26 mouse cellular contexts compared by ENCODE assay signal in the genomic region with DNA sequence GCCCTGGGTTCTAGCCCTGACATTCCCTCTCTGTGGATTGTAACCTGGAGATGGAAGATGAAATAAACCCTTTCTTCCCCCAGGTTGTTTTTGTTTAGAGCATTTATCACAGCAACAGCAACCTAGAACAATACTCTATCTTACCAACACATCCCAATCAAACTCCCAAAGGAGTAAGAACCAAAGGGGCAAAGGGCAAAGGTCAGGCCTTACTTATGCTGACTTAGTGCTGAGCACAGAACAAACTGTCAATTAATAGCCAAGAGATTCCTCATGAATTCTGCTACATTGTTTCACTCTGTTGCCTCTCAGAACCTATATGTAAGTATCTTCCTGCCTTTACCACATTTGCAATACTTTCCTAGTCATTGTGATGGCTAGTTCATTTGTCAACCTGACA.
DNase-seq lines count a peak whose midpoint lies in the region; ATAC-seq lines count a peak whose summit lies in the region.
"Had no signal": no experiment of that assay in that cellular context is flagged by ENCODE, and none has a peak within 500 bp of the region (broad histone marks: within the 10 kb centered on the region; RNA-seq: fewer than 3 reads in every experiment).

No protein-coding gene starts in this region.

- peaks cover 4% of the 10 kb centered on the region; the same call in 1 of the 2 replicates for H3K36me3 ChIP-seq in kidney, embryonic 16.5 days (ENCODE audit: insufficient read depth, low read length)
- no peaks in the 10 kb centered on the region for H3K36me3 ChIP-seq in midbrain, embryonic 11.5 days (ENCODE audit: control insufficient read depth, insufficient read depth, low read length)
- H3K36me3 ChIP-seq in midbrain, embryonic 10.5 days: peaks cover 4% of the 10 kb centered on the region; the same call in 1 of the 2 replicates

- H3K9ac ChIP-seq in kidney, embryonic 16.5 days (replicated peaks; ENCODE audit: low read length): no peak overlapping the region
- H3K9ac ChIP-seq in midbrain, embryonic 11.5 days (ENCODE audit: low read length): no peak overlapping the region
- H3K9ac ChIP-seq: forebrain, embryonic 13.5 days; heart, embryonic 15.5 days; hindbrain, embryonic 13.5 days had no signal

- peak; percentile 72 for DNase-seq in kidney, adult 11 months
- DNase-seq in midbrain, embryonic 11.5 days (ENCODE audit: low spot score, missing footprints): peak; percentile 67
- DNase-seq in midbrain, embryonic 10.5 days (ENCODE audit: low spot score): no peak
- DNase-seq in kidney, postnatal 14 days: peak; percentile 60
- peak; percentile 41 for DNase-seq in yolk sac, embryonic 10.5 days (ENCODE audit: low spot score)
- no peak for DNase-seq in ovary, postnatal 36 days (ENCODE audit: low spot score)
- DNase-seq in thymus, postnatal 25 days: no peak
- DNase-seq: adrenal gland, adult 8-10 months; adrenal gland, postnatal 25 days; cerebellum, adult 11-12 months; cerebellum, adult 9-10 months; cerebellum, postnatal 14 days; gastrocnemius, adult 2 months; gastrocnemius, postnatal 14 days; heart, adult 11 months; heart, postnatal 10 days; heart, postnatal 36 days had no signal

- no peak overlapping the region for H3K27ac ChIP-seq in kidney, embryonic 16.5 days (ENCODE audit: low read length)
- H3K27ac ChIP-seq in midbrain, embryonic 11.5 days (ENCODE audit: low read depth, low read length): no peak overlapping the region
- no peak overlapping the region for H3K27ac ChIP-seq in midbrain, embryonic 10.5 days (replicated peaks)
- H3K27ac ChIP-seq: forebrain, embryonic 10.5 days; forebrain, embryonic 13.5 days; gastrocnemius, adult 2 months; heart, embryonic 15.5 days; hindbrain, embryonic 10.5 days; hindbrain, embryonic 13.5 days had no signal

- H3K4me1 ChIP-seq in kidney, embryonic 16.5 days (ENCODE audit: insufficient read depth, low read length): no peaks in the 10 kb centered on the region
- no peaks in the 10 kb centered on the region for H3K4me1 ChIP-seq in midbrain, embryonic 11.5 days (ENCODE audit: control insufficient read depth, insufficient read depth, low read length)
- H3K4me1 ChIP-seq in midbrain, embryonic 10.5 days: no peaks in the 10 kb centered on the region
- H3K4me1 ChIP-seq: heart, embryonic 15.5 days; hindbrain, embryonic 10.5 days; hindbrain, embryonic 13.5 days had no signal

- no peak overlapping the region for H3K4me3 ChIP-seq in kidney, embryonic 16.5 days (ENCODE audit: low read length)
- no peak overlapping the region for H3K4me3 ChIP-seq in midbrain, embryonic 11.5 days (ENCODE audit: low read depth, low read length)
- H3K4me3 ChIP-seq in midbrain, embryonic 10.5 days: no peak overlapping the region
- H3K4me3 ChIP-seq: forebrain, embryonic 10.5 days; forebrain, embryonic 13.5 days; gastrocnemius, adult 2 months; heart, embryonic 15.5 days; hindbrain, embryonic 10.5 days; hindbrain, embryonic 13.5 days had no signal

- no peaks in the 10 kb centered on the region for H3K27me3 ChIP-seq in kidney, embryonic 16.5 days (ENCODE audit: insufficient read depth, low read length)
- H3K27me3 ChIP-seq in midbrain, embryonic 11.5 days (ENCODE audit: control insufficient read depth, insufficient read depth, low read length): no peaks in the 10 kb centered on the region
- no peaks in the 10 kb centered on the region for H3K27me3 ChIP-seq in midbrain, embryonic 10.5 days (ENCODE audit: low read depth, poor library complexity, severe bottlenecking)
- H3K27me3 ChIP-seq: forebrain, embryonic 13.5 days; heart, embryonic 15.5 days; hindbrain, embryonic 13.5 days had no signal

- ATAC-seq in kidney, embryonic 16.5 days (ENCODE audit: low FRiP score, low TSS enrichment): no peak
- no peak for ATAC-seq in midbrain, embryonic 11.5 days (ENCODE audit: low FRiP score)
- ATAC-seq: activated CD4-positive, CD25-positive, alpha-beta regulatory T cell, adult 4 months; forebrain, embryonic 13.5 days; forebrain, embryonic 16.5 days had no signal

- H3K4me2 ChIP-seq in kidney, embryonic 16.5 days (replicated peaks; ENCODE audit: low read depth, low read length): no peak overlapping the region
- no peak overlapping the region for H3K4me2 ChIP-seq in midbrain, embryonic 11.5 days
- H3K4me2 ChIP-seq: forebrain, embryonic 13.5 days; heart, embryonic 11.5 days; heart, embryonic 15.5 days; hindbrain, embryonic 13.5 days had no signal

- H3K9me3 ChIP-seq in kidney, embryonic 16.5 days (ENCODE audit: low read length): no peaks in the 10 kb centered on the region
- H3K9me3 ChIP-seq in midbrain, embryonic 11.5 days (ENCODE audit: control insufficient read depth, low read length): no peaks in the 10 kb centered on the region
- H3K9me3 ChIP-seq in midbrain, embryonic 10.5 days (replicated peaks): no peaks in the 10 kb centered on the region
- H3K9me3 ChIP-seq: forebrain, embryonic 10.5 days; forebrain, embryonic 13.5 days; heart, embryonic 15.5 days; hindbrain, embryonic 10.5 days; hindbrain, embryonic 13.5 days had no signal

Comparison
In these comparisons a context has a peak if more than half of its experiments do, and no peak if none do; other contexts are left out.
1. DNase-seq: peak in kidney, adult 11 months (single experiment), midbrain, embryonic 11.5 days (single experiment), kidney, postnatal 14 days (single experiment) and yolk sac, embryonic 10.5 days (single experiment); none in midbrain, embryonic 10.5 days (single experiment), ovary, postnatal 36 days (single experiment) and thymus, postnatal 25 days (single experiment).